Mouse (Mus musculus) forebrain, embryonic 16.5 days (tissue): ENCODE measurements at regions not wholly inside any gene's neighbourhood (a gene's known extent, or its start where the extent isn't known, plus 50 kb on each side); places are given as distances from the start of the nearest gene placed in this dataset.

Source experiments
- ATAC-seq: fragments of 200-750 bp; cut with Nextera tagmentation; 2 replicates; pipeline ENCODE4 v1.8.0; 2017; ENCODE audit warnings: mild to moderate bottlenecking, moderate library complexity
- H3K27ac ChIP-seq: fragments of 300-500 bp; sonication (generic); 2 replicates; pipeline ENCODE4 v1.5.1; 2014; ENCODE audit warnings: low read length, control low read depth
- H3K27me3 ChIP-seq: fragments of 300-500 bp; sonication (generic); replicated peaks from 2 replicates; pipeline ENCODE4 v1.6.1; 2014; ENCODE audit warnings: low read length; ENCODE audit not compliant: control insufficient read depth, insufficient read depth
- H3K36me3 ChIP-seq: fragments of 300-500 bp; sonication (generic); 2 replicates; pipeline ENCODE4 v1.6.1; 2014; ENCODE audit not compliant: control insufficient read depth, insufficient read depth
- H3K4me1 ChIP-seq: fragments of 300-500 bp; sonication (generic); replicated peaks from 2 replicates; pipeline ENCODE4 v1.6.1; 2014; ENCODE audit warnings: low read length; ENCODE audit not compliant: control insufficient read depth, insufficient read depth
- H3K4me2 ChIP-seq: fragments of 300-500 bp; sonication (generic); 2 replicates; pipeline ENCODE4 v1.6.1; 2014; ENCODE audit warnings: mild to moderate bottlenecking, low read length, control low read depth
- H3K4me3 ChIP-seq: fragments of 300-500 bp; sonication (generic); replicated peaks from 2 replicates; pipeline ENCODE4 v1.5.1; 2014; ENCODE audit warnings: mild to moderate bottlenecking, low read length, control low read depth
- H3K9ac ChIP-seq: fragments of 300-500 bp; sonication (generic); replicated peaks from 2 replicates; pipeline ENCODE4 v1.6.1; 2014; ENCODE audit warnings: low read depth, low read length, control low read depth
- H3K9me3 ChIP-seq: fragments of 300-500 bp; sonication (generic); 2 replicates; pipeline ENCODE4 v1.6.1; 2016; ENCODE audit warnings: low read length; ENCODE audit not compliant: control insufficient read depth
- WGBS: fragments of 180-500 bp; shearing (Covaris S2); extraction: QIAGEN DNeasy Blood & Tissue Kit; methylation state at CpG from one replicate; pipeline ENCODE4 v1.1.7; 2014; 5-methylcytosine and 5-hydroxymethylcytosine counted together

- ATAC-seq: no peak
- Histone ChIP-seq H3K27ac (no peak overlapping the region), H3K9me3 (no peaks in the 10 kb centered on the region), H3K4me3 (no peak overlapping the region), H3K4me1 (no peaks in the 10 kb centered on the region), H3K27me3 (no peaks in the 10 kb centered on the region), H3K36me3 (no peaks in the 10 kb centered on the region), H3K9ac (no peak overlapping the region), H3K4me2 (no peak overlapping the region)
- 90% methylated on average over 7 of the region's 7 CpGs for WGBS
These were observed 244.7 kb downstream of the C1d start for GRCm38 (mm10) chr11:17502052-17502451.

- Histone ChIP-seq H3K4me3 (no peak overlapping the region), H3K4me1 (no peaks in the 10 kb centered on the region), H3K9ac (no peak overlapping the region), H3K36me3 (no peaks in the 10 kb centered on the region), H3K27me3 (no peaks in the 10 kb centered on the region), H3K4me2 (no peak overlapping the region), H3K9me3 (no peaks in the 10 kb centered on the region), H3K27ac (no peak overlapping the region)
- no peak for ATAC-seq
- WGBS: 82% methylated on average over 12 of the region's 12 CpGs
These were observed 265.0 kb downstream of the C1d start for GRCm38 (mm10) chr11:17522220-17522919.

- no peaks in the 10 kb centered on the region for H3K4me1 ChIP-seq
- no peak for ATAC-seq
- no peak overlapping the region for H3K4me3 ChIP-seq
- H3K27ac ChIP-seq: no peak overlapping the region
- H3K4me2 ChIP-seq: no peak overlapping the region
- H3K27me3 ChIP-seq: no peaks in the 10 kb centered on the region
- 89% methylated on average over 4 of the region's 4 CpGs for WGBS
- H3K9me3 ChIP-seq: no peaks in the 10 kb centered on the region
- H3K36me3 ChIP-seq: no peaks in the 10 kb centered on the region
- H3K9ac ChIP-seq: no peak overlapping the region
These were observed 265.9 kb downstream of the C1d start for GRCm38 (mm10) chr11:17523329-17523728.

DNA sequence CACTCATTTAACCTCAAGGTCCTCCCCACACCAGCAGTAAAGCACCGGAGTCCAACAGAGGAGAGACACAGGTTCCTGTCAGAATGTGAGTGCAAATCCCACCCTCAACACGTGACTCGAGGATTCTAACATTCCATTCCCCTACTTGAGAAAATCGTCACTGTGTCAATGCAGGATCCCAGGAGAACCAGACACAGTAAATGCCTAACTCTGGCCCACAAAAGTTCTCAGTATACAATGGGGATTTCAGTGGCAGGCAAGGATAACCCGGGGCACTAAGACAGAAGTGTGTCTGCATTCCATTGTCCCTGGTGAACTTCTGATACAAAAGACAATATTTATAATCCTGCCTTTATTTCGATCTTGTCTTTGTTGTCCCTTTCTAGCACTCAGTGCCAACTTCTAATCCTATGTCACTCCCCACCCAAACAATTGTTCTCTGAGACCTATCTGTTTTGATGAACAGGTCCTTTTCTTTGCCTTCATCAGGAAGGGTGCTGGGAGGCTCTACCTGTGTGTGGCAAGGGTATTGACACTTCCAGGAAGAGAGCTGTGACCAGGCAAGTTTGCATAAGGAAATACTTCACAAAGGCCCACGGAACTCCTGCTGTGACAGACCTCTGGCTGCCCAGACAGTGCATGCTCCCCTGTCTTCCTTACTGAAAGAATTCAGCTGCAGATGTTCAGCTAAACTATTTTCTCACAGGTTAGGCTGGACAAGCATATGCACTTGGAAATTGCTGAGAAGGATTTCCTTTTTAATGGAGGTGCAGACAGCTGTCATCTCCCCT is 267.8 kb downstream of the C1d start:
- Histone ChIP-seq H3K27me3 (no peaks in the 10 kb centered on the region), H3K4me3 (no peak overlapping the region), H3K36me3 (no peaks in the 10 kb centered on the region), H3K9me3 (no peaks in the 10 kb centered on the region), H3K4me1 (no peaks in the 10 kb centered on the region), H3K9ac (no peak overlapping the region), H3K27ac (no peak overlapping the region), H3K4me2 (no peak overlapping the region)
- WGBS: 33% methylated on average over 7 of the region's 7 CpGs
- ATAC-seq: no peak

- Histone ChIP-seq H3K9me3 (no peaks in the 10 kb centered on the region), H3K27ac (no peak overlapping the region), H3K36me3 (no peaks in the 10 kb centered on the region), H3K4me2 (no peak overlapping the region), H3K4me1 (no peaks in the 10 kb centered on the region), H3K9ac (no peak overlapping the region), H3K4me3 (no peak overlapping the region), H3K27me3 (no peaks in the 10 kb centered on the region)
- WGBS: 19% methylated on average over 5 of the region's 5 CpGs
- peak; percentile 80 for ATAC-seq
These were observed 269.1 kb downstream of the C1d start for GRCm38 (mm10) chr11:17526476-17526875.

DNA sequence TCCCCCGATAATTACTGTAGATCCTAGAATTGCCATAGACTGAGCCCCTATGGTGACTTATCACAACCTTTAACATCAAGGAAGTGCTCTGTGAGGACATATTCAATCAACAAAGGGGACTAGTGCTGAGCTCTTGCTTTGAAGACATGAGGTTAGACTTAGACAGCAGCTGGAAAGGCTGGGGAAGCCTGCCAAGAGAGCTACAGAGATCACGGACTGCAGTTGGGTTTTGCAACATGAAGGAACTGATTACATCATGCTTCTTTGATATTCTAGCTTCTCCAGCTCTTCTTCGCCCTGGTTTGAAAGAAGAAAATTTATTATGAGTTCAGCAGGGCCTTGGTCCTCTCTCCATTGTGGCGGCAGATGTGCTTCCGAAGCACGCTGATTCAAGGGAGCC is 271.2 kb downstream of the C1d start:
- H3K4me1 ChIP-seq: no peaks in the 10 kb centered on the region
- H3K27ac ChIP-seq: no peak overlapping the region
- no peak overlapping the region for H3K9ac ChIP-seq
- no peaks in the 10 kb centered on the region for H3K27me3 ChIP-seq
- no peak overlapping the region for H3K4me2 ChIP-seq
- no peaks in the 10 kb centered on the region for H3K9me3 ChIP-seq
- H3K4me3 ChIP-seq: no peak overlapping the region
- no peak for ATAC-seq
- no peaks in the 10 kb centered on the region for H3K36me3 ChIP-seq
- 89% methylated on average over 6 of the region's 6 CpGs for WGBS

GRCm38 (mm10) chr11:17533706-17534105 is 276.3 kb downstream of the C1d start:
- 60% methylated on average over 3 of the region's 3 CpGs for WGBS
- no peak overlapping the region for H3K4me2 ChIP-seq
- no peaks in the 10 kb centered on the region for H3K4me1 ChIP-seq
- H3K27me3 ChIP-seq: no peaks in the 10 kb centered on the region
- no peaks in the 10 kb centered on the region for H3K9me3 ChIP-seq
- ATAC-seq: no peak
- no peak overlapping the region for H3K4me3 ChIP-seq
- H3K27ac ChIP-seq: no peak overlapping the region
- no peaks in the 10 kb centered on the region for H3K36me3 ChIP-seq
- no peak overlapping the region for H3K9ac ChIP-seq

DNA sequence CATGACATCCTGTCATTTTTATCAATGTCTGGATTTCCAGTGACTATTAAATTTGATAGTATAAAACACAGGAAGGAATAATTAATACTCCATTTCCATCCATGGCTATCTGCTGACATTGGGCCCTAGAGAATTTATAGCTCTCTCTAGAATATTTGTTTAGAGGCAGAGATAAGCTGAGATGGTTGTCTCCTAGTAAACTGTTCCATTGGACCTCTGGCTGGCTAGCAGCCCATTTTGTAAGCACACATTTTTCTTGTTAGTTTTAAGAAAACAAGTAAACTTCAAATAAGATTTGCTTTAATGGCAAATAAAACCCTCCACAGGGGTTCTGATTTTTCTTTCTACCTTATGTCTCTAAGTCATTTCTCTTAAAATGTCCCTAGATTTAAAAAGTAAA is 288.9 kb downstream of the C1d start:
- Histone ChIP-seq H3K36me3 (no peaks in the 10 kb centered on the region), H3K27ac (no peak overlapping the region), H3K9me3 (no peaks in the 10 kb centered on the region), H3K27me3 (no peaks in the 10 kb centered on the region), H3K4me2 (no peak overlapping the region), H3K9ac (no peak overlapping the region), H3K4me3 (no peak overlapping the region), H3K4me1 (no peaks in the 10 kb centered on the region)
- no peak for ATAC-seq

GRCm38 (mm10) chr11:17549148-17549547 is 291.8 kb downstream of the C1d start:
- 87% methylated on average over 5 of the region's 5 CpGs for WGBS
- H3K36me3 ChIP-seq: no peaks in the 10 kb centered on the region
- H3K9ac ChIP-seq: no peak overlapping the region
- no peak overlapping the region for H3K4me2 ChIP-seq
- no peaks in the 10 kb centered on the region for H3K4me1 ChIP-seq
- H3K4me3 ChIP-seq: no peak overlapping the region
- ATAC-seq: no peak
- H3K27me3 ChIP-seq: no peaks in the 10 kb centered on the region
- no peak overlapping the region for H3K27ac ChIP-seq
- no peaks in the 10 kb centered on the region for H3K9me3 ChIP-seq
